Mouse (Mus musculus): ENCODE measurements at regions not wholly inside any gene's neighbourhood (a gene's known extent, or its start where the extent isn't known, plus 50 kb on each side); places are given as distances from the start of the nearest gene placed in this dataset.

DNA sequence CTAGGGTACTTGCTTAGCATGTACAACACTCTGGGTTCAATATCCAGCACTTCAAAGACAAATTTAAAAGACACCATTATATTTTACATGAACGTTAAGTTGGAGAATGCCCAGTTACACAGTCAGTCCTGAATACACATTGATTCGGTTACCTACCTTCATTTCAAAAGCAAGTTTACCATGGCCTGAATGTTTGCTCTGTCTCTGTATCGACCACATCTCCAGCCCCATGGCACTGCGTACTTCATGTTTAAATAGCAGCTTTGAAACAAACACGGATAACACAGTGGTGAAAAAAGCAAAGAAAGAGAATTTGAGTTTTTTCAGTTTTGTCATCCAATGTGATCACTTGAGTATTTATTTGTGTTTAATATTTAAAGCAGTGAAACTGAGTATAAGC lies 254.1 kb upstream of the Plxna2 start:
- DNase-seq (ENCODE audit: low read depth) = no peak
- TF ChIP-seq POLR2A (IDR thresholded peaks at IDR 0.05; ENCODE audit: borderline replicate concordance, extremely low read depth, insufficient read depth, insufficient read length, poor library complexity, severe bottlenecking) (no peak), CTCF (IDR thresholded peaks at IDR 0.05; ENCODE audit: borderline replicate concordance, extremely low read depth, insufficient read depth, insufficient read length) (no peak)

DNA sequence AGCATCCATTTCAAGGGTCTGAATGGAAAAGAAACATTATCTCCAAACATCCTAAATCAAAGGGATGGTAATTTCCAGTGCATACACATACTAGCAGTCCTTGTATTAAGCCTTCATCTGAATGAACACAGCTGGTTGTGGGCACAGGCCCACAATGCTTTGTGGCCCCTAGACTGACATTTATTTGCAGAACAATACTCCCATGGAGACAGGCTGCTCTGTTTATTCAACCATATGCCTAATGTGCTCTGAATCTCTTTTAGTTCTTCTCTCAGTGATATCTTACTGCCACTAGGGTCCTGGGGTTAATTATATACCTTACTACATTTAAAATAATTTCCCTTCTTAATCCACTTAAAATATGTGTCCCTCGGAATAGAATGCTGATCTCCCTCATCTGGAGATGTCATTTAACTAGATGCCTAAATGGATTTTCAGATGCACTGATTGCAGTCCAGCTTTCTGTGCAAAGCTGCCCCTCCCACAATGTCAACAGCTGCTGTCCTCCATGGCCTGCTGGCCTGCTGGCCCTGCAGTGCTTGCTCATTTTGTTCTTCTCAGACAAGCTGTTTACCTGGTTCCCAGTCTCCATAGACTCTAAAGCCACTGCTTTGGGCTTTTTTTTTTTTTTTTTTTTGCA lies 254.8 kb upstream of the Plxna2 start:
- peak; percentile 64 for DNase-seq (ENCODE audit: low read depth)
- TF ChIP-seq CTCF (IDR thresholded peaks at IDR 0.05; ENCODE audit: borderline replicate concordance, extremely low read depth, insufficient read depth, insufficient read length) (no peak), POLR2A (IDR thresholded peaks at IDR 0.05; ENCODE audit: borderline replicate concordance, extremely low read depth, insufficient read depth, insufficient read length, poor library complexity, severe bottlenecking) (no peak)

DNA sequence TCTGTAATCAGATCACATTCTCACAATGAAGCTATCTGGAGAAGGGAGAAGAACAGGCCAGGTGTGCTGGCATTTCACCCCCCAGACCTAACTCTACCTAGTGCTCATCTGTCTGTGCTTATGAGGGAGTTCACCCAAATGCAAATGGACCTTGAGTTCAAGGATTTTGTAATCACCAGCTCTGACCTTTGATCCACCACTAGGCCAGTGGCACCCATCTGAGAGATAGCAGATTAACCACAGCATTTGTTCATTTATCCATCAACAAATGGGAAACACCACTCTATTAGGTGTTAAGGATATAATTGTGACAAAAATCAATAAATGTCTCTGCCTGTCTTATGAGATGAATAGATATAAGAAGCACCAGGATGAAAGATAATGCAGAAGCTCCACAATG lies 255.7 kb upstream of the Plxna2 start:
- no peak for DNase-seq (ENCODE audit: low read depth)
- TF ChIP-seq POLR2A (IDR thresholded peaks at IDR 0.05; ENCODE audit: borderline replicate concordance, extremely low read depth, insufficient read depth, insufficient read length, poor library complexity, severe bottlenecking) (no peak), CTCF (IDR thresholded peaks at IDR 0.05; ENCODE audit: borderline replicate concordance, extremely low read depth, insufficient read depth, insufficient read length) (no peak)

DNA sequence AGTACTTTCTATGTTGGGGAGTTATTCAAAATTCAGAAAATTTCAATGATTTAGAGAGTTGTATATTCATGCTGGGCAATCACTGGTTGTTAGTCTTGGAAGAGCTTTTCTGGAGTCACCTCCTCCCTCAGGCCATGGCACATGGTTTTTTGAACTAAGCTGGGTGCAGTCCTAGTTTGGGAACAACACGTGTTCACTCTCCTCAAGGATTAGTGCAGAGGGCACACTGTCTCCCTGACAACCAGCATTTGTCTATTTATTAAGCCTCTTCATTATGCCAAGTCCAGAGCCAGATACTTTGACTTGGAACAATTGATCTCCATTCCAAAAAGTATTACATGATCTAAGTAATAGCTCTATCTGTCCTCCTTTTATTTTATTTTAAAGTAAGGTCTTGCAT lies 256.7 kb upstream of the Plxna2 start:
- TF ChIP-seq POLR2A (IDR thresholded peaks at IDR 0.05; ENCODE audit: borderline replicate concordance, extremely low read depth, insufficient read depth, insufficient read length, poor library complexity, severe bottlenecking) = no peak
- no peak for TF ChIP-seq CTCF (IDR thresholded peaks at IDR 0.05; ENCODE audit: borderline replicate concordance, extremely low read depth, insufficient read depth, insufficient read length)
- DNase-seq (ENCODE audit: low read depth) = peak; percentile 33

DNA sequence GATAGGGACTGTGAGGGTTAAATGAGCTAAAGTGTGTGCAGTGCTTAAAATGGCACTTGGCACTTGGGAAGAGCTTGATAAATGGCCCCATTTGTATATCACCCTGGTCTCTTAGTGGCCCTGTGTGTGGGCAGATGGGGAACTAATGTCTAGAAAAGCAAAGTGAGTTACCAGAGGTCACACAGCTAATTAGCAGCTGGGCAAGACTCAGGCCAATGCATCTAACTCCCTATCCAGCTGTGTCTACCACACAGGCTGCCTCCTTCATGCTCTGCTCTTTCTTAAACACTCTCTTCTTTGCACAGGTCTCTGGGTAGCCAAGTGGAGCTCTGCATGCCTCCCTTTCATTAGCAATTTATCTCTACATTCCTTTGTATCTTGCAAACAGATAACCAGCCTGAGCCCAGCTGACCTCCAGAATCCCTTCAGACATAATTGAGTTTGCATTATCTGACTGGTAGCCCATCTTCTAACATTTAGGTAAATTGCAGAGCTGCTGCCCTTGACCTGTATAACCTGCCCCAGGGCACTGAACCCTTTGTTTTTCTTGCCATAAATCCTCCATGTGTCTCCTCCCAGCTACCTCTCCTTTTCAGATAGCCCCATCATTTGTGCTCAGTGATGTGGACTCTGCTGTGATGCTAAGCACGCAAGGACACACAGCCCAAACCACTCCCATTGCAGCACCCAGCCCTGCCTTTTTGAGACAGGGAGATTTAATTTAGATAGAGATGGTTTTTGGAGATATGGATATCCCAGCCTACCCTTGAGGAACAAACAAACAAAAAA lies 263.5 kb upstream of the Plxna2 start:
- TF ChIP-seq POLR2A (IDR thresholded peaks at IDR 0.05; ENCODE audit: borderline replicate concordance, extremely low read depth, insufficient read depth, insufficient read length, poor library complexity, severe bottlenecking) (no peak), CTCF (IDR thresholded peaks at IDR 0.05; ENCODE audit: borderline replicate concordance, extremely low read depth, insufficient read depth, insufficient read length) (no peak)
- no peak for DNase-seq (ENCODE audit: low read depth)

DNA sequence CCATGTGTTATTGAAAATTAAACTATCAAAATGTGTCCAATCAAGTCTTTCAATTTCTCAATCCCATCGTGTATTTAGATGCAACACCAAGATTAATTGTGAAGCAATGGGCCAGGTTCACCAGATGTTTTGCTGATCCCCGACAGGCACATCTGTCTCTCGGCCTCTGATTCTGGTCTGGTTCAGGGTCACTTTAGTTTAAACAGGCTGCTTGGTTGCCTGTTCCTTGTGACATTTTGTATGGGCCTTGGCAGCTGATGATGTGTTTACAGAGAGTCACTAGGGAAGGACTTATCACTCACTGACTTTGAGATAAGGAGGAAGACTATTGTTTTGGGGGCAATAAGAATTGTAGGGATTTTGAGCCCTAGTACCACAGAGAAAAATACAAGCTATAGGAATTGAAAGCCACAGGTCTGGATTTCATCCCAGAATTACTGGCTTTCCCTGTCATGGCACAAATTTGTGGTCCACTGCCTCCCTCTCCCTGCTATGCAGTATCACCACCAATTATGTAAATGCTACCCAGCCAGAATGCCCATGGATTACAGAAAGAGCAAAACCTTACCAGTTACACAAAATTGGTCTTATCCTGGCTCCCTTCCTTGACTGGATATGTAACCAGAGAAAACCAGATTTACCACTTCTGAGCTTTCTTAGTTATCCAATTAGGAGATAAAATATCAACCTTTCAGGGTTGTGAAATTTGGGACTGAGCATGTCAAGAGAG lies 272.5 kb upstream of the Plxna2 start:
- no peak for TF ChIP-seq CTCF (IDR thresholded peaks at IDR 0.05; ENCODE audit: borderline replicate concordance, extremely low read depth, insufficient read depth, insufficient read length)
- no peak for TF ChIP-seq POLR2A (IDR thresholded peaks at IDR 0.05; ENCODE audit: borderline replicate concordance, extremely low read depth, insufficient read depth, insufficient read length, poor library complexity, severe bottlenecking)

DNA sequence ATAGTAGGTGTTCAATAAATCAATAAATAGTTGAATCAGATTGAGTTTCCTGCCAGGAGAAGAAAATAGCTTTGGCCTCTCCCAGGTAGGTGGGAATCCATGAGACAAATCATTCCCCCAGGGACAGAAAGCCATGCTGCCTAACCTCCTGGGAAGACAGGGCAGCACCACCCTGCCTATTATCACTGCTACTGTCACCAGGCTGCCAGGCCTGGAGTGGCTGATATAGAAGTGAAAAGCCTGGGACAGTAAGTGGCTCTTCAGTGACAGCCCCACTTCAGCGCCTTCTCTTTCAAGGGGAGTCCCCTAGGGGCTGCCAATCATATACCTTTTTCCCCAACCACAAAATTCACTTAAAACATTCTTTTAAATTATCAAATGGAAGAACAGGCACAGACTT lies 275.4 kb upstream of the Plxna2 start:
- peak; percentile 49 for DNase-seq (ENCODE audit: low read depth)
- TF ChIP-seq CTCF (IDR thresholded peaks at IDR 0.05; ENCODE audit: borderline replicate concordance, extremely low read depth, insufficient read depth, insufficient read length) (no peak), POLR2A (IDR thresholded peaks at IDR 0.05; ENCODE audit: borderline replicate concordance, extremely low read depth, insufficient read depth, insufficient read length, poor library complexity, severe bottlenecking) (no peak)

More for the DNA sequence above, 272.5 kb upstream of the Plxna2 start:
- DNase-seq (ENCODE audit: low read depth) = no peak

DNA sequence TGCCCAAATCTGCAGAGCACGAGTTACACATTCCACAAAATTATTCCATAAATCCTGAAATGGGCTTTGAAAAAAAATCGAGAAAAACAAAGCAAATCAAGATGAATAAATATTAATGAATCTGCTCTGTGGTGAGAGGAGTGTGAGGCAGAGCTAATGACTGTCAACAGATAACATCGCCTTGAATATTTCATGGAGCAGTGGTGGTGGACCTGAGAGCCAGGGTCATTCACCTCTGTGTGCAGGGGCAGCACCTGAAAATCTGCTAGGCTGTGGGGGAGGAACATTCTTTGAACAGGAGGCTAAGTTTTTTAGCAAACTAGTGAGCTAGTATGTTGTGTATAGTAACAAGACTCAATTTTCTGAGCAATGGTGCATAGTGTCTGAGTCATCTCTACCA lies 276.3 kb upstream of the Plxna2 start:
- TF ChIP-seq CTCF (IDR thresholded peaks at IDR 0.05; ENCODE audit: borderline replicate concordance, extremely low read depth, insufficient read depth, insufficient read length) = no peak
- DNase-seq (ENCODE audit: low read depth) = no peak

DNA sequence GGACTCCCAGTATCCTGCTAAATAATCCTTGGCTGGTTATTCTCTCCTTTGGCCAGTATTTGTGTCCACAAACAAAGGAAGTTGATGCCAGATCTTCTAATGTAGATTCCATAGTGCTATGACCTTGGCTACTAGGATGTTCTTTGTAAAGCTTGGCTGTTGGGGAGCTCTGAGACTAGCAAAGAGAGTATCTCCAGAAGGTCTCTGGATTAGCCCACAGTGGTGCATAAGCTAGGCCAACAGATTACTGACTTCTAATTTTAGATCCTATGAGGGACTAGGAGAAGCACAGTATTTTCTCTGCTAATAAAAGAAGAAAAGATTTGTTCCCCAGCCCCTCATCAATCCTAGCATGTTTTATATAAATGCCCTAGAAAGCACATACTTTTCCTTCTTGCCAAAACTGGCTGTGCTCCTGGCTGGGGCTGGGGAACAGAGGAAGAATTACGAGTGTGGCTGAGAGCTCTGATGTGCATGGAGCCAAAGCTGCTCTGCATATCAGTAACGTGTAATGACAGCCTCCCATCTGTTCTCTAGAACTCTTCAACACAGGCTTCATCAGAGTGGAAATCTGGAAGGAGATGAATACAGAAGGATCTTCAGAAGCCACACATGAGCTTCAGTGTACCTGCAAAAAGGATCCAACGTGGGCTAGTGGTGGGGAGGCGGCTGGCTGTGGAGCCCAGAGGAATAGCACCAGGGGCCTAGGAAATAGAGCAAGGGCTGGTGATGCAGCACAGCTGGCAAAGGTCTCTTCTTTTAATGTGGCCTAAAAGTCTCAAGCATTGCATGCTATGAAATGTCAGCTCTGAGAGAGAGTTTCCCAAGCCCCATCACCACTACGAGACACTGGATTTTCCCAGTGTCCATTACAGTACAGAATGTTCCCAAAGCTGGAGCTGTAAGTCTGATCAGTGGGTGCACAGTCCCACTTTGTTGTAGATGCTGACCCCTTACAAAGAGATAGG lies 283.0 kb upstream of the Plxna2 start:
- TF ChIP-seq POLR2A (IDR thresholded peaks at IDR 0.05; ENCODE audit: borderline replicate concordance, extremely low read depth, insufficient read depth, insufficient read length, poor library complexity, severe bottlenecking) (no peak), CTCF (IDR thresholded peaks at IDR 0.05; ENCODE audit: borderline replicate concordance, extremely low read depth, insufficient read depth, insufficient read length) (no peak)
- DNase-seq (ENCODE audit: low read depth) = peak; percentile 87

DNA sequence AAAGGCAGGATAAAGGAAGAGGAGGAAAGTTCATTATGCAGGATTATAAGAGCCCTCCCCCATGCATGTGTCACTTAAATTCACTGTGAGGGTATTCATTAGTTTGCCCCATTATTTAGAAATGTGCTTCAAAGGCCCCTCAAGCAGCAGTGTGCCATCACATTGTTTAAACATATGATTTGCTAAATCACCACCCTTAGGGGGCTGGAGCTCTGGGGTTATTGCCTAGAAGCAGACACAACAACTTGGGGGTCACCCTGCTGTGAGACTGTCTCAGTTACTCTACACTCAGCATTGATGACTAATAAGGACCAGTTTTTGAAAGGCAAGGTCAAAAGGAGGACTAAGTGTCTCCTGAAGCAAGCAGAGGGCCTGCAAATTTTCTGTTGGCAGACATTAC lies 285.4 kb upstream of the Plxna2 start:
- TF ChIP-seq CTCF (IDR thresholded peaks at IDR 0.05; ENCODE audit: borderline replicate concordance, extremely low read depth, insufficient read depth, insufficient read length) (no peak), POLR2A (IDR thresholded peaks at IDR 0.05; ENCODE audit: borderline replicate concordance, extremely low read depth, insufficient read depth, insufficient read length, poor library complexity, severe bottlenecking) (no peak)
- peak; percentile 72 for DNase-seq (ENCODE audit: low read depth)

DNA sequence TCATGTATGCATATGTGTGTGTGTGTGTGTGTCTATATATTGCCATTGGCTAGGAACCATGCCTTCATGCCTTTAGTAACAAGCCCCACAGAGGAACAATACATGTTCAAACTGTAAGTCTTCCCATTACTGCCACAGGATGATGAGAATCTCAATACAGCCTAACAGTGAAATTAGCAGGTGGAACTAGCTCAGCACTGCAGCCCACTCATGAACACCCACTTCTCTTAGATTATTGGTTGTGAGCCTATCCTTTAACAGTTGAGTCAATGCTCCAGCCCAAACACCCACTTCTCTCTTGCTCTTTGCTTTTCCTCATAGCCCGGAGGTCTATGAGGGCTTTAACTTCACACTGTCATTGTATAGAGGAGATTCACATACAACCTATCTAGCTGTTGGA lies 287.5 kb upstream of the Plxna2 start:
- no peak for TF ChIP-seq CTCF (IDR thresholded peaks at IDR 0.05; ENCODE audit: borderline replicate concordance, extremely low read depth, insufficient read depth, insufficient read length)
- no peak for TF ChIP-seq POLR2A (IDR thresholded peaks at IDR 0.05; ENCODE audit: borderline replicate concordance, extremely low read depth, insufficient read depth, insufficient read length, poor library complexity, severe bottlenecking)

More for the DNA sequence above, 287.5 kb upstream of the Plxna2 start:
- no peak for DNase-seq (ENCODE audit: low read depth)
